Mouse (Mus musculus) erythroblast, embryonic 14.5 days (primary cell): ENCODE results near the gene Xrcc6.

Experiments used
- GATA1 ChIP-seq: IDR thresholded peaks from 2 replicates; pipeline ENCODE4 v1.6.1; 2012; ENCODE audit warnings: low read length, inconsistent platforms, mixed read lengths
- TAL1 ChIP-seq: IDR thresholded peaks from 3 replicates; pipeline ENCODE4 v1.6.1; 2012; ENCODE audit warnings: low read length, inconsistent platforms, mixed read lengths

- TF ChIP-seq TAL1 (no peak), GATA1 (no peak)
Observed at GRCm38 (mm10) chr15:81985267-81986161, 2.1 kb upstream of the Xrcc6 start.
